Mouse (Mus musculus) MEL (cell line): ENCODE measurements around the gene Kcne2.

Source experiments
- CHD2 ChIP-seq: IDR thresholded peaks from 2 replicates; pipeline ENCODE4 v1.6.1; 2011; ENCODE audit warnings: low read length, improper control_type of control experiment
- EP300 ChIP-seq, 2 experiments: IDR thresholded peaks; 2 replicates each; pipeline ENCODE4 v1.6.1; 2011; ENCODE audit warnings: improper control_type of control experiment in 2 of 2, low read length in 2 of 2, low read depth in 1 of 2, mild to moderate bottlenecking in 1 of 2
- POLR2A ChIP-seq, 2 experiments: IDR thresholded peaks; 2 replicates each; pipeline ENCODE4 v1.6.1; 2011 to 2012; ENCODE audit warnings: low read length in 2 of 2, mild to moderate bottlenecking in 2 of 2, control low read depth in 1 of 2, improper control_type of control experiment in 1 of 2, low read depth in 1 of 2, moderate library complexity in 1 of 2; ENCODE audit not compliant: control insufficient read depth in 1 of 2, insufficient read depth in 1 of 2, poor library complexity in 1 of 2
- TCF12 ChIP-seq: IDR thresholded peaks from 2 replicates; pipeline ENCODE4 v1.6.1; 2014; ENCODE audit warnings: low read depth, mild to moderate bottlenecking, inconsistent platforms, low read length, improper control_type of control experiment, moderate library complexity

DNA sequence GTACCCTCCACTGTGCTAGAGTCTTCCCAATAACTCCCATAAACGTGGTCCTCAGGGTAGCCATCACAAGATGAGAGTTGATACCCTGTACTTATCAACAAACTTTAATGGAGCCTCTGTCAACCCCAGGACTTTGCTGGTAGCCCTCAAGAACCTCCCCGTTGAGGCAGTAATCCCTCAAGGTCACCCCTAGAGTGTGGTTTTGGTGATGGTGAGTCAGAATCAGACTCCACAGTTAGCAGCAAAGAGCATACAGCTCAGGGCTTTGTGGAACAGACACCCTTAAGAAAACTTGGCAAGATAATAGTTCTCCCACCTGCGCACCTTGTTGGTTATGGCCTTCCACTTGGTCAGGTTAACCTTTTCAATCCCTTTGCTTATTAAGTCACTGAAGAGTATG lies 28.2 kb downstream of the Kcne2 start:
- TF ChIP-seq POLR2A (IDR thresholded peaks at IDR 0.05; ENCODE audit: control insufficient read depth in 1 of 2, insufficient read depth in 1 of 2, low read depth in 1 of 2, low read length in 2 of 2, poor library complexity in 1 of 2) (no peak), EP300 (IDR thresholded peaks at IDR 0.05; ENCODE audit: low read depth in 1 of 2, low read length in 2 of 2) (no peak), TCF12 (no peak), CHD2 (no peak)
